Mouse (Mus musculus) kidney, adult 11 months (tissue): ENCODE results near the gene Gm5485.

ENCODE experiments used
- DNase-seq: peaks from one replicate; pipeline ENCODE4 v3.0.0; 2022

Gm5485 gene

DNA sequence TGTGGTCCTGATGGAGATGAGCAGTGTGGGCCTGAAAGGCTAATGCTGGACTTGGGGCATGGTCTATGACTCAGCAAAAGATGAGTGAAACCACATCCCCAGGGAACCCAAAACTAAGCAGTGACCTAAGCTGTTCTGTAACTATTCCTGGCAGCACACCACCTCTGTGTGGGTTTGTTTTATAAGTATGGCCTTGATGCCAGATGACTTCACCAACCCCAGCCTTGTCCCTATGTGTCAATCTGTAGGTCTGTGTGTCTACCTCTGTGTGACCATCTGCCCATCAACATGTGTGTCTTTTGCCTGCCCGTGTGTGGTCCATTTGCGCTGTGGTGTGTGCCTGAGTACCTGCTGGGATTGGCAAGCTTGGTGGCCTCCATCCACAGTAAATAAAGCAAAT is 44.1 kb downstream of the Gm5485 start:
- DNase-seq = no peak

DNA sequence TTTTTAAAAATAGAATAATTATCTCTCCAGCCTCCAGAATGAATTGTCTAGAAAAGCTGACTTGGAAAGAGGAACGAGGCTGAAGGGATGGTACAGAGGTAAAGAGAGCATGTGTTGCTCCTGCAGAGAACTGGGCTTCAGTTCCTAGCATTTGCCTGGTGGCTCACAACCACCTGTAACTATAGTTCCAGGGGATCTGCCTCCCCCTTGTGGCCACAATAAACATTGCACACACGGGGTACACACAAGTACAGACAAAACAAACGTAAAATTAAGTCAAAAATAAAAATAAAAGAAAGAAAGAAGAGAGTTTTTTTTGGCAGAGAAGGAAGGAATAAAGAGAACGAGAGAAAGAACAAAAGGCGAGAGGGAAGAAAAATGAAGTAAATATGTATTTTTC is 45.4 kb downstream of the Gm5485 start:
- DNase-seq = no peak

DNA sequence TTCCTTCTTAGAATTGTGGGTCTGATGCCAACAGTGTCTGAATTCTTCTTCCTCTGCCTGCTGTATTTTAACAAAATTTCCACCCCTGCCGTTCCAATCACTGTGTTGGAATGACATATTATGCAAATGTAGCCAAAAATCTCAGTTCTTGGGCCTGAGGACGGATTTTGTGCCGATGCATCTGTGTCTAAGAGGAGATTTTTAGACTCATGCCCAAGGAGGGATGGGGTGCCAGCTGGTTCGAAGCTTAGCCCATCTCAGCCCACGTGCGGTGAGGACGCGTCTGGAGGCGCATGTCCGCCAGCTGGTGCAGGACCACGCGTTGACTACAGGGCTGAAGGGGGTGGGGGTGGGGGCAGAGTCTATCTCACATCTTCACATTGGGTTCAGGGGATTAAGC is 51.3 kb downstream of the Gm5485 start:
- DNase-seq = no peak

DNA sequence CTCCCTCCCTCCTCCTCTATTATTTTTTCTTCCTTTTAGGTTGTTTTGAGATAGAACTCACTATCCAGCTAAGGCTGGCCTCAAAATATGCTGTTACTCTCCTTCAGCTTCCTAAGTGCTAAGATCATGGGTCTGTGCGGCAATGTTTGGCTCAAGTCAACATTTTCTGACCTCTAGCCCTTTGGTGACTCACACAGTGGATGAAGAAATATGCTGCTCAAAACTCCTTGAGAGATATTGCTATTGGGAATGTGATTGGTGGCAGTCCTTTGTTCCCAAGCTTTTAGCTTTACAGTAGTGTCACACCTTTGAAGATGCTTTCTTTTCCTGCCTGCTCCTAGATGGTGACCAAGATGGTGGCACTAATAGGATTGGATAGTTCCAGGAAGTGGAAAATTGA is 55.8 kb downstream of the Gm5485 start:
- no peak for DNase-seq

DNA sequence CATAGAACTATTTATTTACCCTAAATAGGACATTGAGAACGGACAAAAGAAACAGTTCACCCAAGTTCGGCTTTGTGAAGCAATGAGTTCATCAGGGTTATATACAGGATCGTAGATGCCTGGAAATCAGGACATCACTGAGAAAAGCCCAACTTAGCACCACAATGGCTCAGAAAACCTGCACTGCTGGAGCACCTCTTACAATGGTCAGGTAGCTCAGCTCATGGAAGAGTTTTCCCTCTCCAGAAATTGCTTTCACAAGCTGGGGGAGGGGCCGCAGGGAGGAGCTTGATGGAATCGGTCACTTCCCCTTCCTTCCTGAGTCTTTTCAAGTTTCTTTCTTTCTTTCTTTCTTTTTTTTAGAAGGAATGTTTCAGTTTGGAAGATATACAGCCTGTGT is 56.5 kb downstream of the Gm5485 start:
- DNase-seq = no peak
